Mouse (Mus musculus): ENCODE measurements around the gene Sds. TPM values are rescaled to one million over a fixed set of nuclear protein-coding genes. Genes with fewer than 3 reads are reported as not detected.
"Not testable (repeated sequence)": the region's sequence is repeated elsewhere in the genome, so short reads cannot be mapped to it uniquely, and the experiment has no call there.

Sds gene
- total RNA-seq, 2 experiments from 2014 or later: 0.69 TPM; not detected in 1

DNA sequence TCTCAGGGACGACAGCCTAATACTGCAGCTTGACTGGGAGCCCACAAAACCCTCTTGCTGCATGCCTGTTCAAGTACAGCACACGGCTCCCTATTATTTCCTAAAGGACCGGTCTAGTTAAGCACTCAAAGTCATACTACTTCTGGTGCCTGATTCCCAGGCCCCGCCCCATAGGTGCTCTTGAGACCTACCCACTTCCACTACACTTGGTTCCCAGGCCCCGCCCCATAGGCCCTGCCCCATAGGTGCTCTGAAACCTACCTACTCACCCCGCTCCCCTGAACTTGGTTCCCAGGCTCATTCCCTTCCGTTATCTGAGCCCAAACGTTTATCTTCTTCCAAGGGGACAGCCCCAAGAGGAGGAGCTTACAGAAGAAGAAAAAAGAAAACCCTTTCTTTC lies 11.5 kb downstream of the Sds start:
- no peak for DNase-seq (ENCODE audit: low spot score)

DNA sequence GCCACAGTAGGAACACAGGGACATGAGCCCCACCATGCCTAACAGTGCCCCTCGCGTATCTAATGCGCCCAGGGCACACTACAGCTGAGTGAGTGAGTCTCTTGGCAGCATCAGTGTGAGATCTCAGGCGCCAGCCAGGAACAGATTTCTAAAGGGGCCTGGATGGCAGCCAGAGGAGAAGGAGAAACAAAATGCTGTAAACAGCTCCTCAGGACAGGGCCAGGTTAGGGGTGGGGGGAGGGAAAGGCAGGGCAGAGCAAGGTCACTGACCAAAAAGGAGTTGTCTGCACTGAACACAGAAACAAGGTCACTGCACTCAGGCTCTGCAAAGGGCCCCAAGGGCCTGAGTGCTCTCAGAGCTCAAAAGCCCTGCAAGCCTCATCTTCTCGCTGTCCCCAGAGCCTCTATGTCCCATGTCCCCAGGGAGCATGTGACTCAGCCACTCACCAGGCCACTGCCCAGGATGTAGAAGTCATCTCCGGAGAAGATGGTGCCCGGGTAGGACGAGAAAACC lies 14.4 kb downstream of the Sds start:
- peak; percentile 59 for DNase-seq (ENCODE audit: low spot score)

DNA sequence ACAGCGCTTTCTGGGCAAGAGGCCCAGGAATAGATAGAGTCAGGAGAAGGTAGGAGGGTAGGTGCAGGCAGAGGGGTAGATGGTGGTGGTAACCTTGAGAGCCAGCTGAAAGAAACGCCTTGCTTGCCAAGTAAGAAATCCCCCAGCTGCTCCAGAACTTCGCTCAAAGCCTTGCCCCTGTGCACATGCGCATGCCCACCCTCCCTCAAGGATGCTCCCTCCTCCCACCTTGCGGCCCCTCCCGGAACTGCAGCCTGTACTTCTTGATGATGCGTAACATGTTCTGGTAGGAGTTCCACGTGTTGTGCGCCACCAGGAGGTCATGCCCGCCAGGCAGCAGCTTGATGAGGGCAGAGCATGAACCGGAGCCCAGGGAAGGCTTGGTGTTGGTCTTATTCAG lies 16.1 kb downstream of the Sds start:
- no peak for DNase-seq (ENCODE audit: low spot score)

- DNase-seq (ENCODE audit: low spot score): no peak
Observed at GRCm38 (mm10) chr5:120493440-120493839, 17.1 kb downstream of the Sds start.

GRCm38 (mm10) chr5:120493873-120494395 lies 17.6 kb downstream of the Sds start:
- DNase-seq (ENCODE audit: low spot score): no peak

GRCm38 (mm10) chr5:120495064-120495702 lies 18.9 kb downstream of the Sds start:
- DNase-seq (ENCODE audit: low spot score): peak; percentile 40

DNA sequence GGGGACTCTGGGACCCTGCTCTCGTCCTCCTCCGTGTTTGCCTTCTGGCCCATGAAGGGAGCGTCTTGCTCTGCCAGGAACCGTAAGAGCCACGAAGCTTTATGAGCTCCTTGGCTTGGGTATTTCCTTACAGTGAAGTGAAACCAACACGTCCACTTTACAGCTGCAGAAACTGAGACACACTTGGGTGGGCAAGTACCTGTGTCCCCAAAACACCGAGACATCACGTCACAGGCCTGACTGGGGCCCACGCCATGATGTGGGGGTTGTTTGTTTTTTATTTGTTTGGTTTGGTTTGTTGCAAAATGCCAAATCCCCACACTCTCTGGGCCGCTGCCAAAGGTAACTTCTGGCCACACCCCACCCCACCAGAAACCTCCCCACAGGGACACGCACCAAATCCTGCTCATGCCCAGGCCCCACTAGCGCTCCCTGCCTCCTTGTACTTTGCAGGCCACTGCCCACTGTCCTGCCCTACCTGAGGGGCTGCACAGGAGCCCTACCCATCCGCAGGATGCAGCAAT lies 19.4 kb downstream of the Sds start:
- DNase-seq (ENCODE audit: low spot score): no peak

DNA sequence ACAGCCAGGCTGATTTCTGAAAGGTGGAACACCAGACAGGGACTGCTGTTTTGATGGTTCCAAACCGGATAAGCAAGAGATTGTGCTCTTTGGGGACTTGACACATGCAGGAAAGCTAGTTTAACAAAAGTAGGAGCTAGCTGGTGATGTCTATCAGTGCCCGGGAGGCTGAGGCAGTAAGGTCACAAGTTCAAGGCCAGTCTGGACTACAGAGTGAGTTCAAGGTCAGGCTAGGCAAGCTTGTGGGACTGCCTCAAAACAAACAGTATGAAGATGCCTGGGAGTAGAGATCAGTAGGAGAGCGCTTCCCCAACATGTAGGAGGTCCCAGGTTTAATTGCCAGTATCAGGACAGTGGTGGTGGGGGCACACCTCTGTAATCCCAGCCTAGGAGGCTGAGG lies 20.7 kb downstream of the Sds start:
- no peak for DNase-seq (ENCODE audit: low spot score)

DNA sequence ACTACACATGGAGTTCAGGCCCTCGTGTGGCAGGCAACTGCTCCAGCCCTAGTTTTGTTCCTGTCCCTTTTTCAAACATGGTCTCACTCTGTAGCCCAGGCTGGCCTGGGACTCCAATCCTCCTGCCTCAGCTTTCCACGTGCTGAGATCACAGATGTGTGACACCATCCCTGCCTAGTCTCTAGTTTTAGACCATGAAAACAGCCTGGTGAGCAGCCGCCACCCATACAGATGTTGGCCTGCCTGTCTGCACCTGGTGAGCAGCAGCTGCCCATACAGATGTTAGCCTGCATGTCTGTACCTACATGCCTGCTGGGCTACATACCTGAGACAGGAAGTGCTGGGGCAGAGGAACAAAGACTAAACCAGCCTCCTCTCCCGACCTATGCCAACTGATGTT lies 22.9 kb downstream of the Sds start:
- DNase-seq (ENCODE audit: low spot score): no peak

GRCm38 (mm10) chr5:120500609-120501008 lies 24.3 kb downstream of the Sds start:
- DNase-seq (ENCODE audit: low spot score): not testable (repeated sequence)

DNA sequence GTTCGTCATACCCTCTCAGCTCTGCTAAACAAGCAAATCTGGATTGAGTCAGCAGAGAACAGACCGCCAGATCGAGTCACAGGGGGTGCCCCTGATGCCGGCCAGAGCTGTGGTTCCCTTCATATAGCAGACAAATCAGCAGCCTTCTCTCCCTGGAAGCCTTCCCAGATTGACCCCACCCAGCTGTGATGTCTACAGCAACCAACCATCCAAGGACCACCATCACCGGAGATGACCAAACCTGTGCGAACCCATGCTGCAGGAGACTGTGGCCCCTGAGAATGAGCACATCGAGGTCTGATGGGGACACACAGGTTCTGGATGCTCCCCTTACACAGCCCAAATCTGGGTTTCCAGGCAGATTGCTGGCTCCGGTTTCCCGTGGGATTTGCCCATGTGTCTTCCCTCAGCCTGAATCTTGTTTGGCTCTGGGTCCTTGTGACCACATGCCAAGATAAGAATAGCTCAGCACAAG lies 25.9 kb downstream of the Sds start:
- no peak for DNase-seq (ENCODE audit: low spot score)

GRCm38 (mm10) chr5:120502675-120503143 lies 26.4 kb downstream of the Sds start:
- no peak for DNase-seq (ENCODE audit: low spot score)

DNA sequence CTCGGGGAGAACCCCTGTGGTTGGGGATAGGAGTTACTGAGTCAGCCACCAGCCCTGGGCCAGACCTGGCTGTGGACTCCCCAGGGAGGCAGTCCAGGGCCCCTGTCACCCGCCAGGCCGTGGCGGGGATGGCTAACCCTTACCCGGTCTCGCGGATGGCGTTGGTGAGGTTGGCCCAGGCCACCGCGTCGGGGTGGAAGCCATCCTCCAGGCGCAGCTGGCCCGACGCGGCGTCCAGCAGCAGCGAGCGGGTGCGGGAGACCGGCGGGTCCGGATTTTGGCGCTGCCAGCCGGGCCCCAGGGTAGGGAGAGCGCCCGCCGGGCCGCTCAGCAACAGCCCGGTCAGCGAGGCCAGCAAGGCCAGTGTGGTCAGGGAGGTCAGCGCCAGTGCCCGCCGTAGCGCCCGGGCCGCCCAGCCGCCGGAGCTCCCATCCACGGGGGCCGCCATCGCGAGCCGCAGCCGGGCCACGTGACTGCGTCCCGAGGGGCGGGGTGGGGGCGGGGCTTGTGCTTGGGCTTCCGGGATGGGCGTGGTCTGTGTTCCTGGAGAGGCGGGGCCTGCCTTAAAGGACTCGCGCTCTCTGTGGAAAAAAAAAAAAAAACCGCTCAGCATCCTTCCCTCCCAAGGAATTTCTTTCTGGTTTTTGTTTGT lies 26.9 kb downstream of the Sds start, which contains the start of gene Plbd2:
Gene Plbd2 (minus strand): TSS at position 482 of the 652 bp plus-strand sequence.
- DNase-seq (ENCODE audit: low spot score): peak; percentile 79

DNA sequence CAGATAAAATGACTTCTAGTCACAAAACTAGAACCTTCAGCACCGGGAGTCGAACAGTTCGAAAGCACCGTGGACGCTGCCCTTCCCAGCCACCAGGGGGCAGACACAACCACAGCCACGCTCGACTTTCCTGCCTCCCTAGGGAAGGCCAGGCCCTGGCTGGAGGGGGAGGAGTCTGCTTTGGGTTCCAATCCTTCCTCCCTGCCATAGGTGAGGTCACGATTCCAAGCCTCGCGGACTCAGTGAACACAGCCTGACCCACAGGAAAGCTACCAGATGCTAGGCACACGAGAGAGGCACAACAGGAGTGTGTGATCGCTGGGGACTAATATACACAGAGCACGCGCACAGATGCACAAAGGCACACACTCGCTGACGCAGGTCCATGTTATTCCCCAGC lies 29.0 kb downstream of the Sds start:
- peak; percentile 90 for DNase-seq (ENCODE audit: low spot score)

GRCm38 (mm10) chr5:120505781-120506180 lies 29.5 kb downstream of the Sds start:
- DNase-seq (ENCODE audit: low spot score): no peak

GRCm38 (mm10) chr5:120506490-120506889 lies 30.2 kb downstream of the Sds start:
- no peak for DNase-seq (ENCODE audit: low spot score)

DNA sequence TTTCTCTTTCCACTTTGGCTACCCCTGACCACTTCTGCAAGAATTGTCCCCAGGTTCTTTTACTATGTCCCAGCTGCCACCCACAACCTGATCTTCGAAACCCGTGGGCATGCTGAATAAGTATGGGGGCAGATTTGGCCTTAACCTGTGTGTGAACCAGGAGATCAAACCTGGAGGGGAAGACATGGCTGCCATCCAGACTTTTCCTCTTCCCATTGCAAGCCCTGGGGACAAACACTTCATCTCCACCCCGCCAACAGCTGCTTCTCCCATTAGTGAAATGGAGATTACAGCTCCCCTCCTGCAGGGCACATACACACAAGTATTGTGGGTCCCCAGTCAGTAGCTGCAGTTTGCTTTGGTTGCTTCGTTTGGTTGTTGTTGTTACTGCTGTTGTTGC lies 31.0 kb downstream of the Sds start:
- no peak for DNase-seq (ENCODE audit: low spot score)

GRCm38 (mm10) chr5:120510982-120511642 lies 34.8 kb downstream of the Sds start, which contains the start of gene Slc8b1:
TSS of gene Slc8b1 (plus strand) at chr5:120511168.
- DNase-seq (ENCODE audit: low spot score): peak; percentile 98

DNA sequence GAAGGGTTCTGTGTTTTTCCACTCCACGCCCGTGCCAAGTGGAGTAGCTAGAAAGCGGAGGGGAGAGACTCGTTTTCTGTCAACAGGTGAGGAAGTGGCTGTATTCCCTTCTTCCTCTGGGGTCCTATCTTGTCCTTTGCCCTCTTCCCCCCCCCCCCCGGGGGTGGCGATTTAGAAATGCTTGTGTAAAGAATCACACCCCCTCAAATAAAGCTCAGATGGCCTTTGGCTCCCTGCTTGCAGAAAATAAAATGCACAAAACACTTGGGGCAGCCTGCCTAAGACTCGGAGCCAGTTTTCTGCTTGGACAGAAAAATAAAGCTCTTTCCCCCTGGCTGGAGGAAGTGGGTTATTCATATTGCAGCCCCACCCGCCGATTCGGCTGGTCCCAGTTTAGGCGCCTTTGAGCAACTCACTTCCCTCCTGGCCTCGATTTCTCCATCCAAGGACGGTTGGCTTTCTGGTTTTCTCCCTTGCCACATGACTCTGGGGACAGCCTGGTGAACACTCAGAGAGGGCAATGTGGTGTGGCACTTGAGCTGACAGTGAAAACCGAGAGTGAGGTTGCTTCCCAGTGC lies 35.4 kb downstream of the Sds start:
- peak; percentile 59 for DNase-seq (ENCODE audit: low spot score)

- no peak for DNase-seq (ENCODE audit: low spot score)
Observed at GRCm38 (mm10) chr5:120512911-120513555, 36.7 kb downstream of the Sds start.
